Mouse (Mus musculus) cerebellum, adult 9-10 months (tissue): ENCODE results near the gene Slco1a4.
"Not testable (repeated sequence)": the region's sequence is repeated elsewhere in the genome, so short reads cannot be mapped to it uniquely, and the experiment has no call there.

Source experiments
- DNase-seq: peaks from one replicate; pipeline ENCODE4 v3.0.0; 2022

Slco1a4 gene

DNA sequence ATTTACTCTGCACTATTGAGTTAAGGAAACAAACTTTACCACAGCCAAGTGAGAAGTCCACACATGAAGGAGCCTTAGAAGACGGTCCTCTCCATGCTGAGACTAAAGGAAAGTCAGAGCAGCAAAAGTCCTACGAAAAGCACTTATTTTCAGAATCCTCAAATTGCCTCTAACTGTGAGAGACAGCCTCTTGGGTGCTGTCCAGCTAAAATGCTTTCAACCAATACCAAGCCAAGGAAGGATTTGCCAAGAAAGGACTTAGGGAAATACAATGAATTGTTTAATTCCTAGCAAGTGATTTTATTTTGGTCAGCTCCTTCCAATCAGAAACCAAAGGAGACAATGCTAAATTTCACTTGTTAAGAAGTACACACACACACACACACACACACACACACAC, at the start of gene Slco1a4:
Gene Slco1a4 (minus strand): TSS at position 115 of the 400 bp plus-strand sequence.
- no peak for DNase-seq

DNA sequence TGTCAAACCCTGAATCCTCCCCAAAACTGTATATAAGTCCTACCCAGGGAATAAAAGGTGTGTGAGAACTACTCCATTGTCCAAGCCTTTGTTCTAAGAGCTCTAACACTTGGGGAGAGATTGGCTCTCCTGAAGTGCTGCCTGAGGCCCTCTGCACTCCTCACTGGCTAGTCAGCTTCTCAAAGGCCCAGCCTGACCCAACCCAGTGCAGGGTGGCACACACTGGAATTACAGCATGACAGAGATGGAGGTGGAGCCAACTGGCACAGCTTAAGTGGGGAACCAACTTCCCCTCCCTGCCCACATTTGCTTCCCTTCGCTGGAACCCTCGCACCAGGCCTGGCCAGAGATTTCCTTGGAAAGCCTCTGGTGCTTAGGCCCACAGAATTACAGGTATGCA, 42.2 kb upstream of the Slco1a4 start:
- DNase-seq = no peak

DNA sequence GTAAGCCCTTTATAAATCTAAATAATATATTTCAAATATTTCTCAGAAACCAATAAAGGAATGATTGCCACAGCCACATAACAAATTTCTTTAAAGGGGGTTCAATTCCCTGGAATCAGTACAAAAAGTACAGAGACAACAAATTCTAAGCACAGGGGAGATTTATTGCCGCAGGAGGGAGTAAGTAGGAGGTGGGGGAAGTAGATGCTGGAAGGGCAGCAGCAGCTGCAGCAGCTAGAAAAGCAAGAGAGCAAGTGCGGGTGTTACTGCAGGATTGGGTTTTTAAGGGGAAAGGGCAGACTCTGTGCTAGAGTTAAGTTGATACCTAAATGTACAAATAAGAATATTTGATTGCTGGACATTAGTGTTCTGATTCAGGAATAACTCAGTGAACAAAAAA, 33.7 kb upstream of the Slco1a4 start:
- DNase-seq = no peak

DNA sequence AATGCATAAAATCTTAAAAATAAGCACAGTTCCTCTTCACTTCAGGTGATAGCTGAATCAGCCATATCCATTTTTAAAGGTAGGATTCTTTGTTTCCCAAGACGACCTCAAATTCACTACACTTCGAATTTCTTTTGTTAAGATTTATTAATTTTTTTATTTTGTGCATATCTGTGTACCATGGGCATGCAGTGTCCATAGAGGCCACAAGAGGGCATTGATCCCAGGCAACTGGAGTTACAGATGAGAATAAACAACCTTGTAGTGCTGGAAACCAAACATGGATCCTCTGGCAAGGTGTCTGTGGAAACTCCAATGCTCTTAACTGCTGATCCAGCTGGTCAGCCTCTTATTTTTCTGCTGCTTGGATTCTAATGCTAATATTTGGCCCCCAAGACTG, 32.2 kb upstream of the Slco1a4 start:
- no peak for DNase-seq

DNA sequence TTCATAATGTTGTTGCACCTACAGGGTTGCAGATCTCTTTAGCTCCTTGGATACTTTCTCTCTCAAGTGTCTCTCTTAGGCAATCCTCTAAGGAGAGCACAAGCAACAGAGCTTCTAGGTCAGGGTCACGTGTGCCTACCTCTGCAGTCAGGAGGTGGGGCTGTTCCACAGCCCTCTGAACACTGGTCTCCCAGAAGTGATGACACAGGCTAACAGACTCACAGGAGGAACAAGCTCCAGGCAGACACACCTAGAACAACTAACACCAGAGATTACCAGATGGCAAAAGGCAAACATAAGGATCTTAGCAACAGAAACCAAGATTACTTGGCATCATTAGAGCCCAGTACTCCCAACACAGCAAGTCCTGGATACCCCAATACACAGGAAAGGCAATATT, 26.6 kb upstream of the Slco1a4 start:
- DNase-seq = no peak

DNA sequence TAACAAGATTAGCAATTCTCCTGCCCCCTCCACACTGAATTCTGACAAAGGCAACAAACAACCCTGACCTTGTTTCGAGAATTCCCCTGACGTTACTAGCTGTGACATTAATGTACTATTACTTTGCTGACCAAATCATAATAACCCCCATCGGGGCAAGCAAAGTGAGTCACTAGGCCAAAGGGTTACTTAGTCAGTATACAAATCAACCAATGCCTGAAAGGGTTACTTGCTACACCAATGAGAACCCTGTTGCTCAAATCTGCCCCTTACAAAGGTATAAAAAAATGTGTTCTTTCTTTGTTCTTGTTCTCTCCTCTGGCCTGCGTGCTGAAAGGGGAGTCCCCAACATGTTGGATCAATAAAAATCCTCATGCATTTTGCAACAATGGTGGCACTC, 19.7 kb upstream of the Slco1a4 start:
- DNase-seq = not testable (repeated sequence)

DNA sequence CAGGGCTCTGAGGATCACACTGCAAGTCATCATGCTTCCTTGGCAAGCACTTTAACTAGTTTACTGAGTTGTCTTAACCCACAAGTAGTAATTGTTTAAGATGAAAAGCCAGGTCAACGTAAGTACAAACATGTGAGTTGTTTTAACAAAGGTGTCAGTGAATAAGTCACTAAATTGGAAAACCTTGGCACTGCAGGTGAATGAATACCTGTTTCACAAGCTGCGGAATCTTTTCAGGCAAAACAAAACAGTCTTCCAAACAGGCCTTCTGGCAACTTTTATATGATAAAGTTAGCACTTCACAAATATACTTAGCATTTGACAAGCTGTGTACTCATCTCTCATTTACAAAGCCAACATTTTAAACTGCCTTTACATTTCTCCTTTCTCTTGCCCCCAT, 15.7 kb upstream of the Slco1a4 start:
- no peak for DNase-seq

DNA sequence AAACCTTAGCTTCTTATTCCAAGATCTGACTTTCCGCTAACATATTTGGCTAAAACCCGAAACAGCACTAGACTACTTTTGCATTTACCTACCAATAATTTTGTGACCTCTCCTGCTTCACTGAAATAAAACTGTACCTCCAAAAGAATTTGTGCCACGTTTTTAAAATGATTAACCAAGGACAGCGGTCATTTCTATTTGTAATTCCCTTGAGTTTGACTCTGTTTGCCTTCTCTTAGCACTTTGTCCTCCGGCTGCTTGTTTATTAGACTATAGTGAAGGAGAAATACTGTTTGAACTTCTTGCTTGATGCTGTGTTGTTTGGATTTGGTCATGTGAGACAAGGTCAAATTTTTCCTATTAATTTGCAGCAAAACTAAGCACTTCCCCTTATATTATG, 12.7 kb upstream of the Slco1a4 start:
- DNase-seq = no peak

DNA sequence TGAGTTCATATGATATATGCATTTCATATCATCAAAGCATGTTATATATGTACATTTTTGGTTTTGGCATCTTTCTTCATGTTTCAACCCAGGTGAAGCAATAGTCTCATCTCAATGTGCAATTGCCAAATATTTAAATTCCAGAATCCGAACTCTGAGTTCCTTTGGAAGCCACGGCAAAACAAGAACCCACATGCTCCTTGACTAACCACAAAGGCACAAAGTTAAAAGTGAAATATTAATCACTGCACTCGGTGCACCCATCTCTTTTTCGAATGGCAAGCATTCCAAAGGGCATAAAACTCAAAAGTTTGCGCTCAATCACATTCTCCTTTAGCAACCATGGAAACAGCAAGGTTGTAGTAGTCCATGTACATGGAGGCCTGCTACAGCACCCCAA, 10.0 kb upstream of the Slco1a4 start:
- DNase-seq = no peak

DNA sequence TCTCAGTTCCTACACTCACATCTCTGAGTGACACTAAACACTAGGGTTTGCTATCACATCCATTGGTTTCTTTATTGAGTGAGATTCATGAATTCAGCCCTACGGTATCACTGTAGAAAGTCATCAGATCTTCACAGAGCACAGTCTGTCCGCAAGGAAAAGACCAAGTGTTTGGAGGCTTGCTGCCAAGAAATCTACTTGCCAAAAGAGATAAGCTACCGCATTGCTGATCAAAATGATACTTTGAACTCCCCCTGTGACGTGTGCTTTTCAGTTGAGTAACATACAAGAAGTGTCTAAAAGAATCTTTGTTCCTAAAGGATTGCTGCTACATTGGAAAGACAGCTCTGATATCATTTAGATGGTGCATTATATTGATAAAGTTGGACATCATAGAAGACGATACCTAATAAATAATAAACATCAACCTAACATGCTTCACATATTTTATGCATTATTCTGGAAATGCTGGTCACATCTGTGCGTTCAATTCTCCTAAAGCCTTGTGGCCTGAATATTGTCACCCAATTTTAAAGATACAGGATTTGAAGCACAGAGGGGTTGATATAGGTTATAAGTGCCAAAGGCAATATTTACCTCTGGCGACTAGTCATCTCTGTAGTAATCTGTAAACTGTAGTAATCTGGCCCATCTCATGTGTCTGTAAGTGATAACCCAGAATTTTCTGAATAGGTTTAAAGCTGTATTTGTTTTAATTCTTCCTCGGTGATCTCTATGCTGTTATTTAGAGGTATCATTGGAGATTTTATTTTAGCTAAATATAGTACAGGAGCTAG, 1.9 kb upstream of the Slco1a4 start:
- no peak for DNase-seq

DNA sequence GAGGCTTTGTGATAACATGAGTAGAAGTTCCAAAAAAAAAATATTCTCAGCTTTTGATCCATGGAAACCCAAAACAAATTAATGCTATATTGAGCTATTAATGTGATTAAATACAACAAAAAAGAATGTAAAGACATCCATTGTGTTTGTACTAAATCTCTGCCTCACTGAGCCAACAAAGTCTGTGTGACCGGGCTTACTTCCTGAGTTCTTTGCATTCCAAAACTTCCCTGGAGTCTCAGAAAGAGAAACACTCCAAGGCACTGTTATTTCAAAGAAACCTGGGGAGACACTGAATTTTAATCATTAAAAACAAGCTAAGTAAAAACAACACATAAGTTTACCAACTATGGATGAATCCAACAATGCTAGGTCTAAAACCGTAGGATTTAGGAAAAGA, 2.4 kb downstream of the Slco1a4 start:
- no peak for DNase-seq

DNA sequence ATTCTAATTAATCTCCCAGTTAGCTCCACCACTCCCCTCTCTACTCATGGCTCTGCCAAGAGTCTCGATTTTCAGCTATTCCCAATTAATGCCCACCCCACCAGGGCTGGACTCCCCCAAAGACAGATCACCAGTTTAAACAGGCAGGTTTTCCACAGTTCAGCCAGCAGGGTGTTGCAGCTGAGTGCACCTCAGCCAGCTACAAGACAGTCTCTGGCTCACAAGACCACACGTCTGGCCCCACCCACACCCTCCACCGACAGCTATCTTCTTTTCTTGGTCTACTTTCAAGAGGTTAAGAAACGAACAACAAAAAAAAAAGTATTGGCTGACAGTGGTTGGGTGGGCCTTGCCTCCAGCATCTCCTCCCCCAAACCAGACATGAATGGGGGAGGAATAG, 6.9 kb downstream of the Slco1a4 start:
- DNase-seq = no peak

DNA sequence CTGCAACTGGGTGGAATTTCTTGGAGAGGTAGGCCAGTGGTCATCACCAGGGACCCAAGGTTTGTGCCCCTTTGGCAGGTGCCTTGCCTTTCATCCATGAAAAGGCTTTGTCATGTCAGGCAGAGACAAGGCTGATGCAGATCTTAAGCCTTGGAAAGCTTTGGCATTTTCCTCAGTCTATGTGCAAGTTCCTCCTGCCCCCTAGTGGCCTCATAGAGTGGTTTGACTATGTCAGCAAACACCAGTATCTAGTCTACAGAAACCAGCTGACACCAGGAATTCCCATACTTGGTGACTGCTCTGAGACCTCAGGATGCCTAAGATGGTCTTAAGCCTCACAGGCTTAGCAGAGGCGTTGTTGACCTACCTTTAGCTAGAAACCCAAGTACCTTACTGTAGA, 58.2 kb downstream of the Slco1a4 start:
- DNase-seq = peak; percentile 5

DNA sequence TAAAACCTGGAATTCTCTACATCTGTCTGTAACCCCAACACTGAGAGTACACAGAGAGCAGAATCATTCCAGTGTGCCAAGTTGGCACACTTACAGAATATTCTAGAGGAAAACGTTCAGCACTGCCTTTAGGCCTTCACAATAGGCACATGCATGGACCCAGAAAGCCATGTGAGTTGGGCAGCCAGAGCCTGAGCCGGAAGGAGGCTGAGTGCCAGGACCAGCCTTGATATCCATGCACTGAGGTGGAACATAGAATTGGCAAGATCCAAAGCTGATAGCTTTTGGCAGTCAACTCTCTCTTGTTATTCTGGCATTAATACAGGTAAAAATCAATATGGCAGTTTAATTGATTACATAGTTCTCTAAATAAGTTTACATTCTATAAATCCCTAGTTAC, 81.5 kb downstream of the Slco1a4 start:
- no peak for DNase-seq

DNA sequence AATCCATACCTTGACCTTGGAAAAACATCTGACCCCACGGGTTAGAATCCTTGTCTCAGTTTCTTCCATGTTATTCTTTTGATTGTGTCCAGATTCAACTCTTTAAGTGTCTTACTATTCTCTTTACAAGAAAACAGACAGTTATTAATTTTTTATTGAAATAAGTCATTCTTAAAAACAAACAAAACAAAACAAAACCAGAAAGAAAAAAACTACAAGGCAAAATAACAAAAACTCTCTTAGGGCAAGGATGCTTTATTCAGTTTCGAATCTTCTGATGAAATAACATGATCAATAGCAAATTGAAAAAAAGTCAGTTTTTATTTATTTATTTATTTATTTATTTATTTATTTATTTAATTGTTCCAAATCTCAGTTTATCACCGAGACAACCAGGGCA, 82.3 kb downstream of the Slco1a4 start, which contains the start of gene Gm5724:
Gene Gm5724 (minus strand): TSS at position 101 of the 400 bp plus-strand sequence.
- DNase-seq = no peak
